Mouse (Mus musculus) ES-E14 (cell line): ENCODE measurements around the gene Slc19a3. TPM values are rescaled to one million over a fixed set of nuclear protein-coding genes. Genes with fewer than 3 reads are reported as not detected.

Source experiments
- DNase-seq: peaks from one replicate; pipeline ENCODE4 v3.0.0-alpha.2; 2013; ENCODE audit warnings: low read depth, low spot score
- H3K27ac ChIP-seq: 2 replicates; pipeline ENCODE4 v1.5.1; 2012; ENCODE audit warnings: low read depth, mild to moderate bottlenecking, low read length, moderate library complexity, mixed read lengths; ENCODE audit not compliant: poor library complexity, insufficient read depth, severe bottlenecking
- H3K36me3 ChIP-seq: 2 replicates; pipeline ENCODE4 v1.6.1; 2012; ENCODE audit warnings: mild to moderate bottlenecking, low read length, moderate library complexity, mixed read lengths; ENCODE audit not compliant: control insufficient read depth, poor library complexity, insufficient read depth, severe bottlenecking
- H3K4me1 ChIP-seq, 2 experiments: fragments of 150-350 bp in 1 of 2; sonication (generic) in 1 of 2; 2 replicates each; pipeline ENCODE4 v1.6.1; 2012; ENCODE audit warnings: low read length in 2 of 2, mild to moderate bottlenecking in 1 of 2, mixed read lengths in 1 of 2; ENCODE audit not compliant: control insufficient read depth in 2 of 2, insufficient read depth in 2 of 2, poor library complexity in 1 of 2
- H3K4me3 ChIP-seq, 2 experiments: fragments of 150-350 bp in 1 of 2; sonication (generic) in 1 of 2; 2 replicates each; pipeline ENCODE4 v1.5.1; 2012; ENCODE audit warnings: low read length in 2 of 2, low read depth in 1 of 2, mild to moderate bottlenecking in 1 of 2, mixed read lengths in 1 of 2; ENCODE audit not compliant: insufficient read depth in 1 of 2, poor library complexity in 1 of 2, severe bottlenecking in 1 of 2
- H3K9ac ChIP-seq: 2 replicates; pipeline ENCODE4 v1.6.1; 2012; ENCODE audit warnings: low read depth, mild to moderate bottlenecking, low read length, mixed read lengths; ENCODE audit not compliant: poor library complexity, insufficient read depth, severe bottlenecking
- H3K9me3 ChIP-seq: fragments of 150-350 bp; sonication (generic); 2 replicates; pipeline ENCODE4 v1.6.1; 2012; ENCODE audit warnings: low read depth, mild to moderate bottlenecking, low read length; ENCODE audit not compliant: control insufficient read depth, insufficient read depth
- CHD2 ChIP-seq: IDR thresholded peaks from 2 replicates; pipeline ENCODE4 v1.6.1; 2014; ENCODE audit warnings: mild to moderate bottlenecking, low read depth, low read length, inconsistent platforms
- HCFC1 ChIP-seq: IDR thresholded peaks from 2 replicates; pipeline ENCODE4 v1.6.1; 2012; ENCODE audit warnings: low read length, inconsistent platforms, borderline replicate concordance; ENCODE audit not compliant: insufficient read depth
- MAFK ChIP-seq: IDR thresholded peaks from 2 replicates; pipeline ENCODE4 v1.6.1; 2014; ENCODE audit warnings: mild to moderate bottlenecking, low read depth, low read length, inconsistent platforms; ENCODE audit not compliant: insufficient read depth
- ZC3H11A ChIP-seq: IDR thresholded peaks from 2 replicates; pipeline ENCODE4 v1.6.1; 2012; ENCODE audit warnings: low read depth, mild to moderate bottlenecking, inconsistent platforms, low read length, borderline replicate concordance
- ZNF384 ChIP-seq: IDR thresholded peaks from 2 replicates; pipeline ENCODE4 v1.6.1; 2012; ENCODE audit warnings: low read depth, low read length, inconsistent platforms
- in situ Hi-C, 2 experiments: fragments of 600-800 bp; cut with MboI; formaldehyde crosslinking; loops; one replicate each; pipeline ENCODE4 v1.15.1; 2025; ENCODE audit warnings: low sequenced_read_pairs in 2 of 2, inconsistent platforms in 1 of 2; ENCODE audit not compliant: unreplicated experiment in 2 of 2
- total RNA-seq: library from RNA; depleted of rRNA; stranded (reverse); fragments of 300-350 nt; gene quantifications from 2 replicates; pipeline ENCODE4 v1.2.3, GENCODE M21; 2012; rRNA removed

Slc19a3 gene
- total RNA-seq, result 1.3 and 1.9 TPM in 2 replicates

DNA sequence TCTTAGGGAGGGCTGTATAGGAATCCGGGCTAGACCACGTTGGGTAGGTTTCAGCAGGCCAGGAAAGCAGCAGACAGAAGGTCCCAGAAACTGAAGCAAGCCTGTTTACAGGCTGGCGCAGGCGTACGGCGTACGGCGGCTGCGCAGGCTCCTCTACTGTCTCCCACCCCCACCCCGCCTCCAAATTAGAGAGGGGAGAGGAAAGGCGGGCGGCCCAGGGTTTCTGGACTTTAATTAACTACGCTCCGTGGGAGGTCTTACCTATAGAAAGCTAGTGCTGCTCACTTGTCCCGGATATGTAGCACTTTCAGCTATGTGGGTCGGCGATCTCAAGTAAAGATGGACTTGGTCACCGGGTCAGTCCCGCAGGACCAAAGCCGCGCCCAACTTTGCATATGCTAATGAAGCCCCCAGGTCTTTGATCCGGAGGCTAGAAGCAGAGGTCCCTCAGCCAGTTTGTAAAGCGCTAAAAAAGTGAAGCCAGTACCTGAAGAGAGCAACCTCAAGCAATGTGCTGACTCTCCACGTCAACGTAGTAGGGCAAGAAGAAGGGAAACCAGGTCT is at the start of gene Slc19a3:
TSS of gene Slc19a3 (minus strand) at position 340 of the 564 bp plus-strand sequence.
- DNase-seq, result peak; percentile 45
- no peaks in the 10 kb centered on the region for H3K9me3 ChIP-seq
- no peak within 1 kb of the TSS for H3K27ac ChIP-seq
- H3K4me1 ChIP-seq, result peaks cover 2 to 3% of the 10 kb centered on the region in 2 experiments; a peak in 3 of 4 replicates
- H3K9ac ChIP-seq, result 0 out of 2 replicates have a peak within 1 kb of the TSS, but pooled peaks have one; percentile 15
- TF ChIP-seq HCFC1, result no peak
- no peak for TF ChIP-seq ZNF384
- TF ChIP-seq ZC3H11A, result no peak
- no peak for TF ChIP-seq MAFK
- TF ChIP-seq CHD2, result no peak
- H3K4me3 ChIP-seq, result peak within 1 kb of the TSS; percentile 44 to 55
- no peaks in the 10 kb centered on the region for H3K36me3 ChIP-seq
- in situ Hi-C loops, result no loop called here

DNA sequence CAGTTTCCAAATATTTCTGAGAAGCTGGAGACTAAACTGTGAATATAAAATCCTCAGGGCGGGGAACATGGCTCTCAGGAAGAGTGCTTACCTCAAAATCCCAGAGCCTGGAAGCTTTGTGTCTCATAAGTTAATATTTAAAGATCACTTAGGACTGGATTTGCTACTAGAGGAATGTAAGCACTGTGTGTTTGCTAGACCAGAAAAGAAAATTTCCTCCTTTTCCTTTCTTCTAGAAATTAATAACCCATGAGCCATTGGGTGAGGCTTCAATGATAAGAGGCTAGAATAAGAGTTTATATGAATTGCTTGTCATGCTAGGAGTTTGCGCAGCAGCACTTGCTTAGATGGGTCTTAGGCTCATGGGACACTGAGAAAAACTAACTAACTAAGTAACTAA is 46.5 kb upstream of the Slc19a3 start:
- in situ Hi-C loops, result no loop called here
- Histone ChIP-seq H3K36me3 (no peaks in the 10 kb centered on the region), H3K9me3 (no peaks in the 10 kb centered on the region), H3K27ac (no peak overlapping the region), H3K9ac (no peak overlapping the region), H3K4me1 (no peaks in the 10 kb centered on the region), H3K4me3 (no peak overlapping the region)
- no peak for TF ChIP-seq CHD2
- no peak for TF ChIP-seq ZNF384
- TF ChIP-seq ZC3H11A, result no peak
- TF ChIP-seq HCFC1, result no peak
- DNase-seq, result no peak

DNA sequence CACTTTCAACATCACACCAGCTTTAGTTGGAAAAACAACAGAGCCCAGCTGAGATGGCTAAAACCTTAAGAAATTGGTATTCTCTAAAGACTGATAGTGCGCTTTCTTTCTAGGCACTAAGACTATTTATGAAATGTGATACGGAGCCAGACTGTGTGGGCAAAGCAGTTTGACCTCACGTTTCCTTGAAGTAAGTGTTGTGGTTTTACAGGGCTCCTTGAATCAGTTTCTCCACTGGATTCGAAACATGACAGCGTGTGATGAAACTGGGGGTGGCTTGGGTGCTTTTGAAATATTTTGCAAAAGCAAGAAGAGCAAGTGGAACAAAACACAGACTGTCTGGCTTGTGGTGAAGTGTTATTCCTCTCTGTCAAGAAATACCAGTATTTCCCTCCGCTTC is 38.8 kb upstream of the Slc19a3 start:
- no peak for DNase-seq
- no peak overlapping the region for H3K27ac ChIP-seq
- H3K4me1 ChIP-seq, result no peaks in the 10 kb centered on the region
- H3K9ac ChIP-seq, result no peak overlapping the region
- no peak for TF ChIP-seq CHD2
- H3K9me3 ChIP-seq, result no peaks in the 10 kb centered on the region
- H3K4me3 ChIP-seq, result no peak overlapping the region
- no peaks in the 10 kb centered on the region for H3K36me3 ChIP-seq
- in situ Hi-C loops, result no loop called here

- DNase-seq, result peak; percentile 59
- no peak overlapping the region for H3K9ac ChIP-seq
- in situ Hi-C loops, result no loop called here
- no peaks in the 10 kb centered on the region for H3K9me3 ChIP-seq
- TF ChIP-seq ZC3H11A (peak; percentile 70; the same call in 1 of the 2 replicates), MAFK (no peak), CHD2 (no peak), ZNF384 (no peak), HCFC1 (no peak)
- no peaks in the 10 kb centered on the region for H3K36me3 ChIP-seq
- H3K4me1 ChIP-seq, result no peaks in the 10 kb centered on the region
- H3K4me3 ChIP-seq, result no peak overlapping the region
- H3K27ac ChIP-seq, result no peak overlapping the region
These were observed 38.1 kb upstream of the Slc19a3 start for GRCm38 (mm10) chr1:83076190-83076917.
